7 mouse cellular contexts compared by ENCODE assay signal in genomic region chr12:85142803-85143202, GRCm38 (mm10). TPM values are rescaled to one million over a fixed set of nuclear protein-coding genes. Genes with fewer than 3 reads are reported as not detected.
DNase-seq lines count a peak whose midpoint lies in the region; ATAC-seq lines count a peak whose summit lies in the region.

No protein-coding gene starts in this region.

- peak; percentile 74; the same call in 1 of the 2 replicates for ATAC-seq in monocyte, adult 5-6 weeks (replicated peaks; ENCODE audit: insufficient number of reproducible peaks, low FRiP score, low TSS enrichment, poor library complexity, severe bottlenecking)

- DNase-seq in ZHBTc4 (ENCODE audit: low read depth, low spot score) = peak; percentile 90
- peak; percentile 73 for DNase-seq in cerebellum, adult 9-11 months
- peak; percentile 78 to 87 for DNase-seq in frontal cortex, postnatal 36 days (ENCODE audit: low spot score in 2 of 2)
- peak; percentile 57 to 87 for DNase-seq in kidney, adult 8-10 months
- peak; percentile 80 for DNase-seq in liver
- peak; percentile 74 to 88 for DNase-seq in spleen, postnatal 10 days (ENCODE audit: low spot score in 2 of 2)

RNA-seq across cellular contexts. Expression of gene Rps6kl1, which starts 8.3 kb away (rescaled TPM):
- 0.19 TPM in 1 of 3 replicates, not detected in the others for total RNA-seq in monocyte, adult 5-6 weeks (2017)

RNA-seq across cellular contexts. Expression of gene Dlst, which starts 32.2 kb away (rescaled TPM):
- 309 to 346 TPM (median 316 TPM) in 3 replicates for total RNA-seq in monocyte, adult 5-6 weeks (2017)

RNA-seq across cellular contexts. Expression of gene Prox2, which starts 32.2 kb away (rescaled TPM):
- total RNA-seq in monocyte, adult 5-6 weeks (2017) = 5.0 TPM in 1 of 3 replicates, not detected in the others

RNA-seq across cellular contexts. Expression of gene Pgf, which starts 34.8 kb away (rescaled TPM):
- total RNA-seq in monocyte, adult 5-6 weeks (2017) = not detected in 3 replicates

Comparison
In these comparisons a context has a peak if more than half of its experiments do, and no peak if none do; other contexts are left out.
1. Peak in every context shown above with its lines: DNase-seq and ATAC-seq.